Mouse (Mus musculus) megakaryocyte, embryonic 14.5 days (primary cell): ENCODE results near the gene Rps6kb2.

ENCODE experiments used
- FLI1 ChIP-seq: IDR thresholded peaks from 2 replicates; pipeline ENCODE4 v1.6.1; 2012; ENCODE audit warnings: low read length, inconsistent platforms, mixed read lengths
- GATA1 ChIP-seq: IDR thresholded peaks from 3 replicates; pipeline ENCODE4 v1.6.1; 2012; ENCODE audit warnings: mixed read lengths, low read length, inconsistent platforms, borderline replicate concordance

DNA sequence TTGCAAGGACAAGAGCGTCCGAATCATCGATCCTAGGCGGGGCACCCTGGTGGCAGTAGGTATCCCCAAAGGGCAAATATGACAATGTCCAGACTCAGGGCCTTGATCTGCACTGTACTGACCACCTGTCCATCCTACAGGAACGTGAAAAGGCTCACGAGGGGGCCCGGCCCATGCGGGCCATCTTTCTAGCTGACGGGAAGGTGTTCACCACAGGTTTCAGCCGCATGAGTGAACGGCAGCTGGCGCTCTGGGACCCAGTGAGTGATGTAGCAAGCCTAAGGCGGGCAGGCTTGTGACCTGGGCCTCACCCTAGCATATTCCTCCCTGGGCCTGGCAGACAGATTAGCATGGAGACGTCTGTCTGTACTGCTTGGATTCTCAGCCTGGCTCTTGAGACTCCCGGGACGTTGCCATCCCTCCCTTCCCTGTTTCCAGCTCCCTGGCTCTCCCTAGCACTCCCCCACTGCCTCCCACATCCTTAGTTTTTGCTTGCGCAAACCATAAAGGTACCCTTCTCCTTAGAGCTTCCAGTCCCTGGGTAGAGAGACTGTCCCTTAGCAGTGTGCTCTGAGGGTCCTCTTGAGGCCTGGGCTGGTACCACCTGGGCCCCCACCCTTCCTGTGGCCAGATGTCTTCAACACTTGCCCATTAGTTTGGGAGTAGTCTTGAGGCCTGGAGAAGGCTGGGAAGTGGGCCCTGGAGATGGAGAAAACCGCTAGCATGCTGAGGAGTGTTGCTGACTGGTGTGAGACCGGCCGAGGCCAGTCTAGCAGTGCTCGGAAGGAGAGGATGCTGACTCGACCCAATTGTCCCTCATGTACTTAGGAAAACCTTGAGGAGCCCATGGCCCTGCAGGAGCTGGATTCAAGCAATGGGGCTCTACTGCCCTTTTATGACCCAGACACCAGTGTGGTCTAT, 12.3 kb downstream of the Rps6kb2 start:
- no peak for TF ChIP-seq GATA1
- TF ChIP-seq FLI1 = no peak
